Mouse (Mus musculus) lung, embryonic 16.5 days (tissue): ENCODE measurements around the gene Kif3a. TPM values are rescaled to one million over a fixed set of nuclear protein-coding genes. Genes with fewer than 3 reads are reported as not detected.

Experiments used
- ATAC-seq: fragments of 200-750 bp; cut with Nextera tagmentation; 2 replicates; pipeline ENCODE4 v1.8.0; 2017; ENCODE audit warnings: low read depth, mild to moderate bottlenecking, moderate library complexity
- H3K27ac ChIP-seq: fragments of 300-500 bp; sonication (generic); 2 replicates; pipeline ENCODE4 v1.5.1; 2014; ENCODE audit warnings: mild to moderate bottlenecking, control low read depth, low read length
- H3K27me3 ChIP-seq: fragments of 300-500 bp; sonication (generic); 2 replicates; pipeline ENCODE4 v1.6.1; 2014; ENCODE audit warnings: low read depth, low read length, mixed read lengths; ENCODE audit not compliant: control insufficient read depth, insufficient read depth
- H3K36me3 ChIP-seq: fragments of 300-500 bp; sonication (generic); 2 replicates; pipeline ENCODE4 v1.6.1; 2014; ENCODE audit warnings: low read length; ENCODE audit not compliant: control insufficient read depth, insufficient read depth
- H3K4me1 ChIP-seq: fragments of 300-500 bp; sonication (generic); replicated peaks from 2 replicates; pipeline ENCODE4 v1.6.1; 2014; ENCODE audit warnings: low read length, mixed read lengths; ENCODE audit not compliant: control insufficient read depth, insufficient read depth
- H3K4me2 ChIP-seq: fragments of 300-500 bp; sonication (generic); 2 replicates; pipeline ENCODE4 v1.6.1; 2014; ENCODE audit warnings: low read depth, low read length, control low read depth
- H3K4me3 ChIP-seq: fragments of 300-500 bp; sonication (generic); 2 replicates; pipeline ENCODE4 v1.5.1; 2014; ENCODE audit warnings: mild to moderate bottlenecking, low read length, control low read depth
- H3K9ac ChIP-seq: fragments of 300-500 bp; sonication (generic); 2 replicates; pipeline ENCODE4 v1.6.1; 2014; ENCODE audit warnings: low read length, control low read depth
- H3K9me3 ChIP-seq: fragments of 300-500 bp; sonication (generic); 2 replicates; pipeline ENCODE4 v1.6.1; 2016; ENCODE audit warnings: low read length; ENCODE audit not compliant: control insufficient read depth
- WGBS: fragments of 180-500 bp; shearing (Covaris S2); extraction: QIAGEN DNeasy Blood & Tissue Kit; methylation state at CpG from one replicate; pipeline ENCODE4 v1.1.7; 2014; 5-methylcytosine and 5-hydroxymethylcytosine counted together
- polyA plus RNA-seq: library from polyadenylated mRNA; unstranded; fragments of >200 nt; fragmentation: Nextera tagmentation; extraction: Ambion mirVana; gene quantifications from 2 replicates; pipeline ENCODE4 v1.2.1, GENCODE M21; 2015

The Kif3a gene
- polyA plus RNA-seq, 1 experiment from 2014 or later = 65.9 TPM

DNA sequence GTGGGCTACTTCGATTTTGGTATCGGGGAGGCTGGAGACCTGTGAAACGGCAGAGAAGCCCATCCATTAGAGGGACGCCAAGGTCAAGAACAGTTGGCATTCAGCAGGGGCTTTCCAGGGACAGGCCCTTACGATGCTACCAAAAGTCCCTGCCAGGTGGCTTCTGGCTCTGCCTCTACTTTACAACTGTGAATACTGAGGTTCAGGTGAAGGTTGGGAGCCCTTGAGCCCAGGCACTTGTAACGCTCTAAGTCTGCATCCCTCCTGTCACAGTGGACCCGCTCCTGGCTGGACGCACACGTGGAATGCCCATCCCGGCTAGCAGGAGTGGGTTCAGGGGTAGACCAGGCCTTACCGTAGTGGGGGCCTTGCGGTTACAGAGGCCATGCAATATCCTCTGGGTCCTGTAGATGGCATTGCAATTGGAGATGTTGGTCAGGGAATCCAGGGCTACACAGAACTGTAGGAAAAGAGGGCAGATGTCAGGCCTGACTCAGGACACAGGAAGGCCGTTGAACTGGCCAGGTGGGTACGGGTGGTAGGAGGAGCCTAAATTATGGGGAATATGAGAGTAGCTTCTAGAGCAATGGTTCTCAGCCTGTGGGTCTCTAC is 65.0 kb downstream of the Kif3a start:
- Histone ChIP-seq H3K4me2 (no peak overlapping the region), H3K27me3 (peaks cover 9% of the 10 kb centered on the region), H3K9me3 (no peaks in the 10 kb centered on the region), H3K4me3 (no peak overlapping the region), H3K9ac (no peak overlapping the region), H3K4me1 (peaks cover 7% of the 10 kb centered on the region), H3K27ac (no peak overlapping the region), H3K36me3 (no peaks in the 10 kb centered on the region)
- no peak for ATAC-seq
- 74% methylated on average over 14 of the region's 14 CpGs for WGBS

DNA sequence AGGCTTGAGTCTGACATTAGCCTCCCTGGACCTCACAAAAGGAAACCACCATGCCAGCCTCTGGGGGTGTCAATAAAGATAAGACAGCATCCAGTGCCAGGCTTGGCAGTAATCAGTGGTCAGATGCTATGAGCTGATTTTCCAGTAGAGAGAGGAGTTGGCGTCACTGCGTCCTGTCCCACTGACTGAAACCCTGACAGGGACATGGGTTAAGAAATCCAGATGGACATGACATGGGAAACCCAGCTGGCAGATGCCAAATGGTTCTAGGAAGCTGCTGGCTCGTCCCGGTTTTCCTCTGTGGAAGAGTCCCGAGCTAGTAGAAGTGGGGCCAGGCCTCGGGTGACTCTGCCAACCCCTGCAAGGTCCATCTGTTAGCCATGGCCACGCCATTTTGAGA is 66.5 kb downstream of the Kif3a start:
- H3K9me3 ChIP-seq = no peaks in the 10 kb centered on the region
- WGBS = 74% methylated on average over 7 of the region's 7 CpGs
- peaks cover 9% of the 10 kb centered on the region for H3K27me3 ChIP-seq
- ATAC-seq = no peak
- H3K9ac ChIP-seq = no peak overlapping the region
- H3K4me3 ChIP-seq = no peak overlapping the region
- H3K36me3 ChIP-seq = no peaks in the 10 kb centered on the region
- no peak overlapping the region for H3K27ac ChIP-seq
- H3K4me2 ChIP-seq = no peak overlapping the region
- H3K4me1 ChIP-seq = peaks cover 7% of the 10 kb centered on the region

DNA sequence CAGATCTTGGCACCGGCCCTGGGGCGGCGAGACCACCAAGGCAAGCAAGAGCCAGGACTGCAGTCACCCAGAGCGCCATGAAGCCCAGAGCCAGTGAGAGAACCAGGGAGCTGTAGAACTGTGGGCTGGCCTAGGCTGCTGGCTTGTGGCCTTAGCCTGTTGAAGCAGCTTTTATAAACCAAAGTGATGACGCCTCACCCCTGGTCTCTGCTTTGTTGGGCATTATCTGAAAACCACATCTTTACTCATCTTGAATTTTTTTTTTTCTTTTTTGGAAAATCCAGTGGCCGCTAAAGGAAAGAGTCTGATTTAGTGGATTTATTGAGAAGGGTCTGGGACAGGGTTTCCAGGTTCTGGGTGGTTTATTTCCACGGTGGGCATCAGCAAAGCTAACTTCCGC is 67.4 kb downstream of the Kif3a start, which contains the start of gene Il13:
Il13 (minus strand) TSS at position 147 of the 400 bp plus-strand sequence.
- Histone ChIP-seq H3K9ac (no peak within 1 kb of the TSS), H3K27ac (no peak within 1 kb of the TSS), H3K4me1 (peaks cover 7% of the 10 kb centered on the region), H3K9me3 (no peaks in the 10 kb centered on the region), H3K4me2 (no peak within 1 kb of the TSS), H3K36me3 (no peaks in the 10 kb centered on the region), H3K27me3 (peaks cover 9% of the 10 kb centered on the region), H3K4me3 (no peak within 1 kb of the TSS)
- ATAC-seq = no peak
- WGBS = 92% methylated on average over 8 of the region's 8 CpGs

DNA sequence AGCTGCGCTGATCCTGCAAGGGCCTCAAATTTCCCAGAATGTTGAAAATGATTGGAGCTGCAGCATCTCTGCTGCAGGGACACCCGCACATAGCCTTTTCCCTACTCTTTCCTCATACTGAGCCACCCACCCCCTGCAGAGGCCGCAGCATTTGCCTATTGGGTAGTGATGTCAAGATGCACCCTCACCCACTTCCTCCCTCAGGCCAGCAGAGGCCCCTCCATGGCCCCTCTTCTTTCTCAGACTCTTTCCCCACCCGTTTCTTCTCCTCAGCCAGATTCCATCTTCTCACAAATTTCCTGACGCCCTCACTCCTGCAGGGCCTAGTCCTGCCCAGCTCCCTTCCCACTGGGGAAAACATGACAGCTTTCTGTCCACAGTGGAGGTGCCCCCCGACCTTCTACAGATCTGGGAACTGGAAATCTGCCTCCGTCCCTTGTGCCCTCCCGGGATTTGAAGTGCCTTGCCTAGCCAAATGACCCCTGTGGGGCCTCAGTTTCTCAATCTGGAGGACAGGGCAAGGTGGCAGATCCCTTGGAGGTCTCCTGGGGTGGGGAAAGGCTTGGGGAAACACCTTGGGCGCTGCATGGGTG is 68.5 kb downstream of the Kif3a start:
- Histone ChIP-seq H3K36me3 (no peaks in the 10 kb centered on the region), H3K9ac (peak overlapping the region; percentile 50; the same call in 1 of the 2 replicates), H3K4me1 (peaks cover 7% of the 10 kb centered on the region), H3K9me3 (no peaks in the 10 kb centered on the region), H3K27ac (no peak overlapping the region), H3K27me3 (peaks cover 9% of the 10 kb centered on the region), H3K4me3 (peak overlapping the region; percentile 43), H3K4me2 (peak overlapping the region; percentile 79)
- 39% methylated on average over 9 of the region's 9 CpGs for WGBS
- no peak for ATAC-seq

DNA sequence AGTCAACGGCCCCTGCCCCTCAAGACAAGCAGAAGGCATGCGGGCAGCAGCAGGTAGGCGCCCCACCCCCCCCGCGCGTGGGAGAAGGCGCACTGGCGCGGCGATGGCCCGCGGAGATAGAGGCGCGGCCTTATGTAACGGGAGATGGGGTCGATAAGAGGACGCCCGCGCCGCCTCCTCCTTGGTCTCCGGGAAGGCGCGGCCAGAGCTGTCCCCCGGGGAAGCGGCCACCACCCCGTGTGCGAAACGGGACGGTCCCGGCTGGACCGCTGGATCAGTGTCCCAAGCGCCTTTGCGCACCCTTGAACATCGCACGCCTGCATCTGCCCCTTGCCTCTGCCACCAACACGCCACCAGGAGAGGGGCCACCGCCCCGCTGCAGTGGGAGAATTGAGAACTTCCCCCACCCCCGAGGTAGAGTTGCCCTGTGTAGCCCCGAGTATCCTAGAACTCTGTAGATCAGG is 69.0 kb downstream of the Kif3a start:
- peak; percentile 51; the same call in 1 of the 2 replicates for ATAC-seq
- H3K9ac ChIP-seq = peak overlapping the region; percentile 50; the same call in 1 of the 2 replicates

DNA sequence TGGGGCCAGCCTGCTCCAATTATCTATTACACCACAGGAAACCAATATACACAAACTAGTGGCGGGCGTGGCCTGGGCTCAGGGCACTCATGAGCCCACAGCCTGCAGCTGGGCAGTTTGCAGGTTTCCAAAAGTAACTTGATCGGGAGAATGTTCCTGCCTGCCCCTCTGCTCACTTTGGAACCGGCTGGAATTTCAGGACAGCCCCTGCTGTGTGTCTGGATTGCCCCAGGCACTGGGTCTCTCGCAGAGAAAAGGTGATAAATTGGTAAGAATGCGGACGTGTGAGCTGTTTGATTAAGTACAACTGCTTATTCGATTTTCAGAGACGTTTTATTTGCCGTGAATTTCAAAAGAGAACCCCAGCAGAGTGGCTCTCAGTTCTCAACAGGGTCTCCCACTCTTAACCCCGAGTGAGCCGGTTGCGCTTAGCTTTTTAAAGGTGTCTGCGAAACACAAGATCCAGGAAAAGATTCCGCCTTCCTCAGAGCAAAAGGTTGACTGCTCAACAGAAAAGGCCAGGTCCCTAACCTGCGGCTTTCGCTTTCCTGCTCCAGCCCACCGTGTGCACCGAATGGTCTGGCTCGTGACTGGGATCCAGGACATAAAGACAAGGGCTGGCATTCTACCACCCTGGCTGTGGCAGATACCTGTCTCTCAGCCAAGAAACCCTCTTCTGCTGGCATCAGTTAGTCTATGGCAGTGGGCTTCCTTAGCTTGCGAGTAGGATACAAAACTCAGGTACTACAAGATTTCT is 70.0 kb downstream of the Kif3a start:
- Histone ChIP-seq H3K4me2 (peak overlapping the region; percentile 30), H3K36me3 (no peaks in the 10 kb centered on the region), H3K4me3 (no peak overlapping the region), H3K27ac (no peak overlapping the region), H3K27me3 (peaks cover 9% of the 10 kb centered on the region), H3K9me3 (no peaks in the 10 kb centered on the region), H3K4me1 (peaks cover 7% of the 10 kb centered on the region), H3K9ac (no peak overlapping the region)
- no peak for ATAC-seq
- 22% methylated on average over 21 of the region's 21 CpGs for WGBS

More for the DNA sequence above, 69.0 kb downstream of the Kif3a start:
- Histone ChIP-seq H3K36me3 (no peaks in the 10 kb centered on the region), H3K9me3 (no peaks in the 10 kb centered on the region), H3K4me3 (peak overlapping the region; percentile 43), H3K4me1 (peaks cover 7% of the 10 kb centered on the region), H3K27me3 (peaks cover 9% of the 10 kb centered on the region), H3K4me2 (peak overlapping the region; percentile 79), H3K27ac (no peak overlapping the region)
- 2% methylated on average over 40 of the region's 40 CpGs for WGBS

DNA sequence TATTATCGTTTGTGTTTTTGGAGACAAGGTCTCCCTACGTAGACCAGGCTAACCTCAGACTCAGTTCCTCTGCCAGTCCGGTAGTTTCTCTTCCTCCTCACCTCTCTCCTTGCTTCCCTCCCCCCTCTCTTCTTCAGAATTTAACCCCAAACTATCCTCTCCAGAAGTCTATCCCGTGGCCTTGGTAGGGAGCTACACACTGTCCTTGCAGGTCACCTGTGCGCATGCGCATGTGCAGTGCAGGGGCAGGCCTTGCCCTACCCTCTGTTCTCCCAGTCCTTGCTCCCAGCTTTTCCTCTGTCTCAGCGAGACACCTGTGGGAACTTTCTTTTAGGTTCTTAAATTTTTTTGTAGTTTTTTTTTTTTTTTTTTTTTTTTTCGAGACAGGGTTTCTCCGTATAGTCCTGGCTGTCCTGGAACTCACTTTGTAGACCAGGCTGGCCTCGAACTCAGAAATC is 70.7 kb downstream of the Kif3a start:
- WGBS = 69% methylated on average over 10 of the region's 10 CpGs

DNA sequence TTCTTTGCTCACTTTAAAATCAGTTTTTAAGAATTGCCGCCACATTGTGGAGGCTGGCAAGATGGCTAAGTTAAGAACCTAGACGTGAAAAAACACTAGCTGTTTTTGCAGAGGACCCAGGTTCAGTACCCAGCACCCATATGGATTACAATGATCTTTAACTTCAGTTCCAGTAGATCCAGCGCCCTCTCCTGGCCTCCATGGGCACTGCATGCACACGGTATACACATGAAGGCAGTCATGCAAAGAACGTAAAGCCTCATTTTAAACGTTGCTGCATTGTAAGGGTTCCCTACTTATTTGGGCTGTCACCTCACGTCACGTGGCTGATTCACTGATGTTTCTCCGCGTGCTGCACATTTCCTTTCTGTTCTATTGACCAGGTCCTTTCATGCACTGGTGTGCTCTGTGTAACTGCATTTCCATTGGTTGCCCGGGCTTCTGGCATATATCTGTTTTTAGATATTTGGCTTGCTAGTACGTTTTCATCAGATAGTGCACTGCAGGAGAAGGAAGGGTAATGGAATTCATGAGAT is 75.6 kb downstream of the Kif3a start:
- no peaks in the 10 kb centered on the region for H3K27me3 ChIP-seq
- 69% methylated on average over 12 of the region's 12 CpGs for WGBS
- no peak overlapping the region for H3K4me3 ChIP-seq
- no peaks in the 10 kb centered on the region for H3K36me3 ChIP-seq
- no peak overlapping the region for H3K4me2 ChIP-seq
- H3K4me1 ChIP-seq = no peaks in the 10 kb centered on the region
- H3K9me3 ChIP-seq = no peaks in the 10 kb centered on the region
- H3K9ac ChIP-seq = no peak overlapping the region
- no peak for ATAC-seq
- no peak overlapping the region for H3K27ac ChIP-seq

More for the DNA sequence above, 70.7 kb downstream of the Kif3a start:
- H3K9me3 ChIP-seq = no peaks in the 10 kb centered on the region
- peaks cover 9% of the 10 kb centered on the region for H3K27me3 ChIP-seq
- no peak for ATAC-seq
- no peak overlapping the region for H3K9ac ChIP-seq
- no peak overlapping the region for H3K4me2 ChIP-seq
- H3K36me3 ChIP-seq = no peaks in the 10 kb centered on the region
- H3K4me1 ChIP-seq = peaks cover 7% of the 10 kb centered on the region
- H3K27ac ChIP-seq = no peak overlapping the region
- no peak overlapping the region for H3K4me3 ChIP-seq

DNA sequence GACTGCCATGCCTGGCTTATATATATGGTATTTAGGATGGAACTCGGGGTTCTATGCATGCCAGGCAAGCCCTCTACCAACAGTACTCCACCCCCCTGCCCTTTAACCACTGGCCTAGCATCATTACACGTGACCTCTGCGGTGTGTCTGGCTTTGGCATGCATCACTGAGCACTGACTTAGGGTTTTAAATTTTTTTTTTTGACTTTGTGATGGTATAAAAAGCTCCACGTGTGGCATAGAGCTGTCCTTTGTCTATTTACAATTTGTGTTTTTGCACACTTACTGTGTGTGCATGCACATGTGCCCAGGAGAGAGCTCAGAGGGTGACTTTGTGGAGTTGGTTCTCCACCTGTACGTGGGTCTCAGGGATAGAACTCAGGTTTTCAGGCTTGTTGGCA is 76.8 kb downstream of the Kif3a start:
- H3K4me3 ChIP-seq = no peak overlapping the region
- H3K4me2 ChIP-seq = no peak overlapping the region
- H3K27ac ChIP-seq = no peak overlapping the region
- no peaks in the 10 kb centered on the region for H3K27me3 ChIP-seq
- no peak for ATAC-seq
- H3K36me3 ChIP-seq = no peaks in the 10 kb centered on the region
- WGBS = 75% methylated on average over 5 of the region's 5 CpGs
- H3K9ac ChIP-seq = no peak overlapping the region
- H3K4me1 ChIP-seq = no peaks in the 10 kb centered on the region
- no peaks in the 10 kb centered on the region for H3K9me3 ChIP-seq
